Mouse (Mus musculus) myocyte (in vitro differentiated cells): Measurements from ENCODE around the gene Glis1. TPM values are rescaled to one million over a fixed set of nuclear protein-coding genes. Genes with fewer than 3 reads are reported as not detected.

ENCODE experiments used
- H3K27me3 ChIP-seq: one replicate; pipeline ENCODE4 v1.6.1; 2011; ENCODE audit not compliant: control insufficient read depth, insufficient read depth, insufficient read length
- H3K36me3 ChIP-seq: one replicate; pipeline ENCODE4 v1.6.1; 2011; ENCODE audit not compliant: control insufficient read depth, insufficient read depth
- H3K4me2 ChIP-seq: one replicate; pipeline ENCODE4 v1.6.1; 2011; ENCODE audit warnings: low read depth, control low read depth
- H3K4me3 ChIP-seq: one replicate; pipeline ENCODE4 v1.5.1; 2011; ENCODE audit warnings: mild to moderate bottlenecking, control low read depth, moderate library complexity
- H3K79me2 ChIP-seq: one replicate; pipeline ENCODE4 v1.6.1; 2011; ENCODE audit not compliant: control insufficient read depth, insufficient read depth
- H3ac ChIP-seq: one replicate; pipeline ENCODE4 v1.6.1; 2011; ENCODE audit not compliant: control insufficient read depth, insufficient read length
- CEBPB ChIP-seq: IDR thresholded peaks from 2 replicates; pipeline ENCODE4 v1.6.1; 2011; ENCODE audit warnings: mild to moderate bottlenecking, moderate library complexity; ENCODE audit not compliant: poor library complexity, insufficient read depth, severe bottlenecking
- E2F4 ChIP-seq: IDR thresholded peaks from one replicate; pipeline ENCODE4 v1.6.1; 2011; ENCODE audit warnings: mild to moderate bottlenecking, control low read depth, moderate library complexity; ENCODE audit not compliant: insufficient read depth
- MAX ChIP-seq: IDR thresholded peaks from one replicate; pipeline ENCODE4 v1.6.1; 2011; ENCODE audit warnings: low read depth, mild to moderate bottlenecking, control low read depth
- MYOD1 ChIP-seq, 3 experiments: IDR thresholded peaks; one replicate each; pipeline ENCODE4 v1.6.1; 2011; ENCODE audit warnings: control low read depth in 2 of 3, low read depth in 2 of 3, mild to moderate bottlenecking in 2 of 3, moderate library complexity in 1 of 3; ENCODE audit not compliant: insufficient read length in 2 of 3, control insufficient read depth in 1 of 3
- MYOG ChIP-seq, 3 experiments: IDR thresholded peaks; one replicate each; pipeline ENCODE4 v1.6.1; 2011; ENCODE audit warnings: control low read depth in 2 of 3, low read depth in 2 of 3, mild to moderate bottlenecking in 2 of 3; ENCODE audit not compliant: insufficient read length in 2 of 3, control insufficient read depth in 1 of 3, insufficient read depth in 1 of 3
- POLR2A ChIP-seq: IDR thresholded peaks from one replicate; pipeline ENCODE4 v1.6.1; 2011; ENCODE audit warnings: low read depth, mild to moderate bottlenecking, control low read depth, moderate library complexity; ENCODE audit not compliant: insufficient read length
- POLR2AphosphoS2 ChIP-seq: IDR thresholded peaks from one replicate; pipeline ENCODE4 v1.6.1; 2011; ENCODE audit warnings: low read depth, control low read depth; ENCODE audit not compliant: insufficient read length
- REST ChIP-seq: IDR thresholded peaks from one replicate; pipeline ENCODE4 v1.6.1; 2011; ENCODE audit warnings: mild to moderate bottlenecking, control low read depth, moderate library complexity; ENCODE audit not compliant: insufficient read depth, insufficient read length
- SRF ChIP-seq: IDR thresholded peaks from one replicate; pipeline ENCODE4 v1.6.1; 2011; ENCODE audit warnings: low read depth; ENCODE audit not compliant: control insufficient read depth, insufficient read length
- TCF12 ChIP-seq: IDR thresholded peaks from one replicate; pipeline ENCODE4 v1.6.1; 2011; ENCODE audit warnings: mild to moderate bottlenecking, control low read depth; ENCODE audit not compliant: poor library complexity, insufficient read depth, severe bottlenecking
- TCF3 ChIP-seq: IDR thresholded peaks from one replicate; pipeline ENCODE4 v1.6.1; 2011; ENCODE audit warnings: low read depth, control low read depth; ENCODE audit not compliant: insufficient read length
- USF1 ChIP-seq: IDR thresholded peaks from one replicate; pipeline ENCODE4 v1.6.1; 2011; ENCODE audit warnings: low read depth, mild to moderate bottlenecking, control low read depth, moderate library complexity
- polyA plus RNA-seq: library from polyadenylated mRNA; unstranded; fragments of >200 nt; fragmentation: generic; extraction: Trizol; gene quantifications from one replicate; pipeline ENCODE4 v1.2.1, GENCODE M21; 2012; ENCODE audit warnings: missing spikeins

The Glis1 gene
- polyA plus RNA-seq, 1 experiment = 0.35 TPM

DNA sequence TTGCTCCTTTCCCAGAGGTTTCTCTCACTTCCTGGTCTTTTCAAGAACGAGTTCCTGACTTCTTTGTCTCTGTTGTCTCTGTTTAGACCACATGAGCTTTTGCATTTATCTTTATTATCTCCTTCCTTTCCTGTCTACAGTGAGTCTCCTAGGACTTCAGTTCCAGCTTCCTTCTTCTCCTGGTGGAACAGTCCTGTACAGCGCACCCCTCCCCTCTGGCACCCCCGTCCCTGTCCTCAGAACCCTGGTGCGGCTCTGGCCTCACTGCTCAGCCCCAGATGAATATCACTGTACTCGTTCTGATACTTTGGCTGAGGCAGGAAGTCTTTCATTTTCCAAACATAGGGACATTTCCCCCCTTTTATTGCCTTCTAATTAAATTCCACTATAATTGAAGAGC is 152.0 kb downstream of the Glis1 start:
- H3K27me3 ChIP-seq = peaks cover 64% of the 10 kb centered on the region
- no peak overlapping the region for H3ac ChIP-seq
- H3K4me2 ChIP-seq = no peak overlapping the region
- no peaks in the 10 kb centered on the region for H3K79me2 ChIP-seq
- no peaks in the 10 kb centered on the region for H3K36me3 ChIP-seq
- TF ChIP-seq POLR2A (no peak), TCF12 (no peak), MYOG (IDR thresholded peaks at IDR 0.05; ENCODE audit: control insufficient read depth in 1 of 3, insufficient read depth in 1 of 3, insufficient read length in 2 of 3, low read depth in 2 of 3) (no peak), USF1 (no peak), MAX (no peak), SRF (no peak), REST (no peak), POLR2AphosphoS2 (no peak), TCF3 (no peak)
- H3K4me3 ChIP-seq = no peak overlapping the region

DNA sequence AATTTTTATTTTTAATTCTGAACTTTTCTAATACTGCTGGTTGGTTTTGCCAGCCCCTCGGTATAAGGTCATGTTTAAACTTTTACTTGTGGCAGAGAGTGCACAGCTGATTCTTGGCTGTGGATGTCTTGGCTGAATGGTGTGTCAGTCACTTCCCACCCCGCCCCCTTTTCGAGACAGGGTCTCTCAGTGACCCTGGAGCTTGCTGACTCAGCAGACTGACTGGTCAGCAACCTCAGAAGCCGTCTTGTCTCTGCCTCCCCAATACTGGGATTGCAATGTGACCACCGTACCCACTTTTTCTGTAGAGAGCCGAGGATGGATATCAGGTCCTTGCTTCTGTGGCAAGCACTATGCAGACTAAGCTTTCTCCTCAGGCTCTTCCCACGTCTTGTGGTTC is 154.2 kb downstream of the Glis1 start:
- Histone ChIP-seq H3ac (no peak overlapping the region), H3K4me3 (no peak overlapping the region), H3K27me3 (peaks cover 61% of the 10 kb centered on the region), H3K36me3 (no peaks in the 10 kb centered on the region), H3K79me2 (no peaks in the 10 kb centered on the region), H3K4me2 (no peak overlapping the region)
- no peak for TF ChIP-seq REST
- TF ChIP-seq E2F4 = no peak
- TF ChIP-seq MAX = no peak
- no peak for TF ChIP-seq POLR2A
- no peak for TF ChIP-seq TCF3
- TF ChIP-seq CEBPB = no peak
- no peak for TF ChIP-seq SRF
- TF ChIP-seq MYOD1 (IDR thresholded peaks at IDR 0.05; ENCODE audit: control insufficient read depth in 1 of 3, insufficient read length in 2 of 3, low read depth in 2 of 3) = no peak
- no peak for TF ChIP-seq USF1
- no peak for TF ChIP-seq POLR2AphosphoS2
- no peak for TF ChIP-seq MYOG (IDR thresholded peaks at IDR 0.05; ENCODE audit: control insufficient read depth in 1 of 3, insufficient read depth in 1 of 3, insufficient read length in 2 of 3, low read depth in 2 of 3)

DNA sequence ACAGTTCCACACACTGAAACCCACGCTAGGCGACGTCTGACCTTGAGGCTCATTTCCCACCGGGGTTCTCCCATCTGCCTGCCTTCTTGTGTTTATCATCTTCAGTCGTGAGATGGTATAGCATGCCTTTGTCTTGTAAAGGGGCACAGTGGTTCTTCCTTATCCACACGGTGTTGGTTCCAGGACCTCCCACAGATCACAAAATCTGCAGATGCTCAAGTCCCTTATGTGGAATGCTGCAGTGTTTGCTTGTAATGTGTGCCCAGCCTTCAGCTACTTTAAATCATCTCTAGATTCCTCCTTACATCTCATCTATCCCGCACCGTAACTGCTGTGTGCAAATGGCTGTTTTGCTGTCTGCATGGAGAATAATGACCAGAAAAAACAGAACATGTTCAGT is 154.7 kb downstream of the Glis1 start:
- Histone ChIP-seq H3ac (no peak overlapping the region), H3K36me3 (no peaks in the 10 kb centered on the region), H3K4me3 (no peak overlapping the region), H3K4me2 (no peak overlapping the region), H3K79me2 (no peaks in the 10 kb centered on the region), H3K27me3 (peaks cover 63% of the 10 kb centered on the region)
- TF ChIP-seq REST = no peak
- no peak for TF ChIP-seq MYOD1 (IDR thresholded peaks at IDR 0.05; ENCODE audit: control insufficient read depth in 1 of 3, insufficient read length in 2 of 3, low read depth in 2 of 3)
- no peak for TF ChIP-seq MAX
- TF ChIP-seq TCF3 = no peak
- no peak for TF ChIP-seq E2F4
- TF ChIP-seq USF1 = no peak
- no peak for TF ChIP-seq POLR2AphosphoS2
- TF ChIP-seq SRF = no peak
- TF ChIP-seq TCF12 = no peak
- no peak for TF ChIP-seq MYOG (IDR thresholded peaks at IDR 0.05; ENCODE audit: control insufficient read depth in 1 of 3, insufficient read depth in 1 of 3, insufficient read length in 2 of 3, low read depth in 2 of 3)

GRCm38 (mm10) chr4:107590805-107591534 is 156.6 kb downstream of the Glis1 start:
- Histone ChIP-seq H3K36me3 (no peaks in the 10 kb centered on the region), H3K4me3 (no peak overlapping the region), H3K27me3 (peaks cover 77% of the 10 kb centered on the region), H3K4me2 (no peak overlapping the region), H3ac (no peak overlapping the region), H3K79me2 (no peaks in the 10 kb centered on the region)
- no peak for TF ChIP-seq POLR2A
- TF ChIP-seq REST = no peak
- TF ChIP-seq USF1 = no peak
- no peak for TF ChIP-seq TCF12
- no peak for TF ChIP-seq MYOD1 (IDR thresholded peaks at IDR 0.05; ENCODE audit: control insufficient read depth in 1 of 3, insufficient read length in 2 of 3, low read depth in 2 of 3)
- TF ChIP-seq SRF = no peak
- TF ChIP-seq CEBPB = no peak
- TF ChIP-seq MAX = no peak
- TF ChIP-seq MYOG (IDR thresholded peaks at IDR 0.05; ENCODE audit: control insufficient read depth in 1 of 3, insufficient read depth in 1 of 3, insufficient read length in 2 of 3, low read depth in 2 of 3) = no peak
- no peak for TF ChIP-seq TCF3
- no peak for TF ChIP-seq E2F4
- no peak for TF ChIP-seq POLR2AphosphoS2
